In the genomic region with DNA sequence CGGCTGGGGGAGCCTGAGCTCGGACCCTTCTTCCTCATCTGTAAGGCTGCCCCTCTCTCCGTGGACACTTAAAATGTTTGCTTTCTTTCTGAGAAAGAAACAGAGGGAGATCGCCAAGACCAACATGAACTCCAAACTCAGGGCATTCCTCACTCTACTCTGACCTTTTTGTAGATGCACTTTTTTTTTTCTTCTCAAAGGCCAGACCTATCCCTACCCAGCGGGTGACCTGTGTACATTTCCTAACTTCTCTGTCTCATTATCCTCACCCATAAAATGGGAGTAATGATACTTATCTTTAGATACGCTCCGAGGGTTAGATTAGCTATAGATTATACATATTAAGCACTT, we compare ENCODE assay signal across 8 mouse cellular contexts.
DNase-seq lines count a peak whose midpoint lies in the region; ATAC-seq and TF ChIP-seq lines count a peak whose summit lies in the region.

No protein-coding gene starts in this region.

- no peak for TF ChIP-seq CTCF in thymus, adult 2 months (IDR thresholded peaks at IDR 0.05; ENCODE audit: borderline replicate concordance, control insufficient read depth, extremely low read depth, insufficient read depth, low read length, poor library complexity)

- peak overlapping the region; percentile 83 for H3K4me2 ChIP-seq in liver, embryonic 16.5 days (ENCODE audit: low read depth, low read length)

- H3K36me3 ChIP-seq in erythroblast, embryonic 14.5 days (ENCODE audit: control insufficient read depth) = no peaks in the 10 kb centered on the region
- H3K36me3 ChIP-seq in thymus, adult 2 months (ENCODE audit: control insufficient read depth, insufficient read depth, low read length) = no peaks in the 10 kb centered on the region
- H3K36me3 ChIP-seq in liver, embryonic 16.5 days (ENCODE audit: control insufficient read depth, insufficient read depth) = no peaks in the 10 kb centered on the region

- peak overlapping the region; percentile 80 for H3K4me3 ChIP-seq in erythroblast, embryonic 14.5 days (replicated peaks)
- H3K4me3 ChIP-seq in thymus, adult 2 months (ENCODE audit: control insufficient read depth, insufficient read depth, low read length) = peak overlapping the region; percentile 62
- peak overlapping the region; percentile 65 for H3K4me3 ChIP-seq in liver, embryonic 16.5 days (ENCODE audit: low read depth, low read length)

- peaks cover 61% of the 10 kb centered on the region for H3K4me1 ChIP-seq in erythroblast, embryonic 14.5 days (ENCODE audit: control insufficient read depth)
- peaks cover 10% of the 10 kb centered on the region for H3K4me1 ChIP-seq in thymus, adult 2 months (replicated peaks; ENCODE audit: control insufficient read depth, insufficient read depth, low read length)
- peaks cover 39% of the 10 kb centered on the region for H3K4me1 ChIP-seq in liver, embryonic 16.5 days (ENCODE audit: control insufficient read depth, low read depth, low read length)

- H3K9ac ChIP-seq in liver, embryonic 16.5 days (ENCODE audit: low read depth, low read length) = peak overlapping the region; percentile 74

- H3K27ac ChIP-seq in thymus, adult 2 months (ENCODE audit: control insufficient read depth, insufficient read depth, low read length) = peak overlapping the region; percentile 60
- peak overlapping the region; percentile 92 for H3K27ac ChIP-seq in liver, embryonic 16.5 days (ENCODE audit: low read length)

- 32% methylated on average over 7 of the region's 7 CpGs for WGBS in thymus, adult 2 months
- WGBS in liver, embryonic 16.5 days (ENCODE audit: insufficient replicate concordance) = 12% methylated on average over 7 of the region's 7 CpGs

- no peak for TF ChIP-seq POLR2A in thymus, adult 2 months (IDR thresholded peaks at IDR 0.05; ENCODE audit: control insufficient read depth, extremely low read depth, insufficient read depth, low read length, poor library complexity)

- ATAC-seq in erythroblast, adult 5-6 weeks (replicated peaks; ENCODE audit: low FRiP score, poor library complexity, severe bottlenecking) = no peak
- no peak for ATAC-seq in liver, embryonic 16.5 days (ENCODE audit: low read depth)

- DNase-seq in thymus, adult 2 months = no peak
- DNase-seq in thymus, postnatal 4 days = no peak
- no peak for DNase-seq in frontal cortex, postnatal 14 days (ENCODE audit: low spot score in 2 of 2)
- DNase-seq in layer of hippocampus, postnatal 14 days (ENCODE audit: low spot score in 2 of 2) = no peak
- DNase-seq in gastrocnemius, postnatal 25 days = no peak

- no peaks in the 10 kb centered on the region for H3K9me3 ChIP-seq in erythroblast, embryonic 14.5 days (ENCODE audit: control insufficient read depth, low read length)
- H3K9me3 ChIP-seq in liver, embryonic 16.5 days (replicated peaks; ENCODE audit: control insufficient read depth, low read length) = no peaks in the 10 kb centered on the region

- no peaks in the 10 kb centered on the region for H3K27me3 ChIP-seq in erythroblast, embryonic 14.5 days (ENCODE audit: control insufficient read depth)
- H3K27me3 ChIP-seq in thymus, adult 2 months (ENCODE audit: control insufficient read depth, insufficient read depth, low read length) = no peaks in the 10 kb centered on the region
- H3K27me3 ChIP-seq in liver, embryonic 16.5 days (ENCODE audit: control insufficient read depth, insufficient read depth, low read depth, low read length) = no peaks in the 10 kb centered on the region
